Mouse (Mus musculus) forebrain, postnatal 0 days (tissue): ENCODE measurements around the gene Gm21985. TPM values are rescaled to one million over a fixed set of nuclear protein-coding genes. Genes with fewer than 3 reads are reported as not detected.

Source experiments
- ATAC-seq: fragments of 200-750 bp; cut with Nextera tagmentation; 2 replicates; pipeline ENCODE4 v1.8.0; 2017; ENCODE audit warnings: mild to moderate bottlenecking, moderate library complexity
- DNase-seq: peaks from one replicate; pipeline ENCODE4 v3.0.0-alpha.2; 2015
- H3K27ac ChIP-seq: fragments of 300-500 bp; sonication (generic); 2 replicates; pipeline ENCODE4 v1.5.1; 2014; ENCODE audit warnings: low read depth, mild to moderate bottlenecking, antibody characterized with exemption, low read length, moderate library complexity, mixed read lengths
- H3K27me3 ChIP-seq: fragments of 300-500 bp; sonication (generic); 2 replicates; pipeline ENCODE4 v1.6.1; 2014; ENCODE audit warnings: mild to moderate bottlenecking, low read length, mixed read lengths; ENCODE audit not compliant: insufficient read depth
- H3K36me3 ChIP-seq: fragments of 300-500 bp; sonication (generic); 2 replicates; pipeline ENCODE4 v1.6.1; 2014; ENCODE audit warnings: mild to moderate bottlenecking, moderate library complexity; ENCODE audit not compliant: insufficient read depth
- H3K4me1 ChIP-seq: fragments of 300-500 bp; sonication (generic); 2 replicates; pipeline ENCODE4 v1.6.1; 2014; ENCODE audit warnings: antibody characterized with exemption; ENCODE audit not compliant: insufficient read depth
- H3K4me2 ChIP-seq: fragments of 300-500 bp; sonication (generic); 2 replicates; pipeline ENCODE4 v1.6.1; 2014; ENCODE audit warnings: low read depth, mild to moderate bottlenecking, moderate library complexity
- H3K4me3 ChIP-seq: fragments of 300-500 bp; sonication (generic); 2 replicates; pipeline ENCODE4 v1.5.1; 2014; ENCODE audit warnings: low read depth, low read length, mixed read lengths
- H3K9ac ChIP-seq: fragments of 300-500 bp; sonication (generic); 2 replicates; pipeline ENCODE4 v1.6.1; 2014; ENCODE audit warnings: mild to moderate bottlenecking
- H3K9me3 ChIP-seq: fragments of 300-500 bp; sonication (generic); 2 replicates; pipeline ENCODE4 v1.6.1; 2016; ENCODE audit warnings: low read length
- CTCF ChIP-seq: sonication (generic); IDR thresholded peaks from 2 replicates; pipeline ENCODE4 v1.5.1; 2016; ENCODE audit warnings: antibody characterized with exemption, control low read depth, low read depth
- WGBS: fragments of 180-500 bp; shearing (Covaris S2); extraction: QIAGEN DNeasy Blood & Tissue Kit; methylation state at CpG from one replicate; pipeline ENCODE4 v1.1.7; 2014; 5-methylcytosine and 5-hydroxymethylcytosine counted together
- polyA plus RNA-seq: library from polyadenylated mRNA; unstranded; fragments of >200 nt; fragmentation: Nextera tagmentation; extraction: Ambion mirVana; gene quantifications from 2 replicates; pipeline ENCODE4 v1.2.1, GENCODE M21; 2015
- total RNA-seq: library from RNA; depleted of rRNA; stranded (reverse); fragments of >200 nt; gene quantifications from 2 replicates; pipeline ENCODE4 v1.2.3, GENCODE M21; 2014

Gm21985 gene
- total and polyA plus RNA-seq, 2 experiments from 2014 or later, result 1.9 TPM; not detected in 1

GRCm38 (mm10) chr2:112328069-112328777, 62.1 kb downstream of the Gm21985 start:
- no peaks in the 10 kb centered on the region for H3K27me3 ChIP-seq
- H3K4me1 ChIP-seq, result no peaks in the 10 kb centered on the region
- no peaks in the 10 kb centered on the region for H3K9me3 ChIP-seq
- H3K4me3 ChIP-seq, result no peak overlapping the region
- H3K4me2 ChIP-seq, result no peak overlapping the region
- no peak overlapping the region for H3K27ac ChIP-seq
- ATAC-seq (peak; percentile 3; the same call in 1 of the 2 replicates), DNase-seq (no peak)
- TF ChIP-seq CTCF, result no peak
- H3K36me3 ChIP-seq, result no peaks in the 10 kb centered on the region
- H3K9ac ChIP-seq, result no peak overlapping the region
- WGBS, result 87% methylated on average over 11 of the region's 11 CpGs

- no peaks in the 10 kb centered on the region for H3K4me1 ChIP-seq
- H3K27ac ChIP-seq, result no peak overlapping the region
- WGBS, result 77% methylated on average over 4 of the region's 4 CpGs
- TF ChIP-seq CTCF, result no peak
- H3K4me2 ChIP-seq, result no peak overlapping the region
- DNase-seq (no peak), ATAC-seq (no peak)
- no peak overlapping the region for H3K9ac ChIP-seq
- peaks cover 9% of the 10 kb centered on the region for H3K36me3 ChIP-seq
- H3K4me3 ChIP-seq, result no peak overlapping the region
- H3K27me3 ChIP-seq, result no peaks in the 10 kb centered on the region
- no peaks in the 10 kb centered on the region for H3K9me3 ChIP-seq
These were observed 66.2 kb downstream of the Gm21985 start for GRCm38 (mm10) chr2:112332051-112332898.

GRCm38 (mm10) chr2:112337211-112337610, 71.1 kb downstream of the Gm21985 start:
- ATAC-seq (no peak), DNase-seq (no peak)
- Histone ChIP-seq H3K9ac (no peak overlapping the region), H3K27me3 (no peaks in the 10 kb centered on the region), H3K4me1 (no peaks in the 10 kb centered on the region), H3K9me3 (no peaks in the 10 kb centered on the region), H3K27ac (no peak overlapping the region), H3K4me2 (no peak overlapping the region), H3K36me3 (peaks cover 37% of the 10 kb centered on the region), H3K4me3 (no peak overlapping the region)
- TF ChIP-seq CTCF, result no peak
- WGBS, result 92% methylated on average over 6 of the region's 6 CpGs

- Histone ChIP-seq H3K27me3 (no peaks in the 10 kb centered on the region), H3K36me3 (peaks cover 44% of the 10 kb centered on the region), H3K9ac (no peak overlapping the region), H3K4me1 (no peaks in the 10 kb centered on the region), H3K27ac (no peak overlapping the region), H3K4me2 (no peak overlapping the region), H3K9me3 (no peaks in the 10 kb centered on the region), H3K4me3 (no peak overlapping the region)
- ATAC-seq (no peak), DNase-seq (no peak)
- TF ChIP-seq CTCF, result peak; percentile 41; the same call in 1 of the 2 replicates
- 96% methylated on average over 2 of the region's 2 CpGs for WGBS
These were observed 73.6 kb downstream of the Gm21985 start for GRCm38 (mm10) chr2:112339736-112340135.

DNA sequence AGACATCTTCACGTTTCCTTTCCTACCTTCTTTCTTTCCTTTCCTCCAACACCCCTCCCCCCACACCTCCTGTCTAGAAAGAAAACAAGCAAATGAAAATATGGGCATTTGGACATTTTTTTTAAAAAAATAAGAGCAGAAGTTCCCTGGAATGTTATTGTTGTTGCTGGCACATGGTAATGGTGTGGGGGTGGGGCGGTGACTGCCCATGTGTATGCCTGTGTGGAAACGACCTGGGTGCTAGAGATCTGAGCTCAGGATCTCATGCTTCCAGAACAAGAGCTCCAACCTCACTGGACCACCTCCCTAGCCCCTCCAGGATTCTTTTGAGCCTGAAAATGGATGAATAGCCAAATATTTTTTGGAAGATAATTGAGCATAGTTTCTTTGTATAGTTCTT, 75.0 kb downstream of the Gm21985 start:
- no peaks in the 10 kb centered on the region for H3K9me3 ChIP-seq
- no peak overlapping the region for H3K4me2 ChIP-seq
- H3K27ac ChIP-seq, result no peak overlapping the region
- no peak for TF ChIP-seq CTCF
- no peak overlapping the region for H3K9ac ChIP-seq
- DNase-seq, result no peak
- H3K4me3 ChIP-seq, result no peak overlapping the region
- ATAC-seq, result no peak
- no peaks in the 10 kb centered on the region for H3K4me1 ChIP-seq
- H3K36me3 ChIP-seq, result peaks cover 44% of the 10 kb centered on the region
- H3K27me3 ChIP-seq, result no peaks in the 10 kb centered on the region
- 80% methylated on average over 3 of the region's 3 CpGs for WGBS

GRCm38 (mm10) chr2:112348246-112348645, 82.1 kb downstream of the Gm21985 start:
- WGBS, result 87% methylated on average over 3 of the region's 3 CpGs
- no peak for DNase-seq
- H3K36me3 ChIP-seq, result peaks cover 55% of the 10 kb centered on the region

More at GRCm38 (mm10) chr2:112348246-112348645, 82.1 kb downstream of the Gm21985 start:
- no peak for ATAC-seq
- Histone ChIP-seq H3K27me3 (no peaks in the 10 kb centered on the region), H3K9me3 (no peaks in the 10 kb centered on the region), H3K4me1 (no peaks in the 10 kb centered on the region), H3K9ac (no peak overlapping the region), H3K4me3 (no peak overlapping the region), H3K27ac (no peak overlapping the region), H3K4me2 (no peak overlapping the region)
- no peak for TF ChIP-seq CTCF
